Mouse (Mus musculus) thymus, adult 18-20 months (tissue): ENCODE measurements around the gene Nr2f6.
A peak's percentile ranks its signal among the peaks of the same experiment; 100 is the strongest.

Experiments used
- DNase-seq, 2 experiments: peaks; one replicate each; pipeline ENCODE4 v3.0.0; 2022; ENCODE audit warnings: mixed read lengths in 2 of 2

Nr2f6 gene

DNA sequence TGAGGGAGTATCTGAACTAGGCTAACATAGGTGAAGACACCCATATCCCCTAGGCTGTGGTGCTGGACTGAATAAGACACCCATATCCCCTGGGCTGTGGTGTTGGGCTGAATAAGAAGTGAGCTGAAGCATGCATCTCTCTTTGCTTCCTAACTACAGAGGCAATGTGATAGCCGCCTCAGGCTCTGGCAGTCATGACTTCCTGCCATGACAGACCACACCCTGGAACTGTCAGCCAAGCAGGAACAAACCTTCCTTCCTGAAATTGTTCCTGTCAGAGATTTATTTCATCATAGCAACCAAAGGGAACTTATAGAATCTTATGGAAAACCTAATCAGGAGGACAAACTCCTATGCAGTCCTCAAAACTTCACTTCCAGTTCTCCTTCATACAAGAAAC, 6.5 kb upstream of the Nr2f6 start:
- DNase-seq, result no peak

DNA sequence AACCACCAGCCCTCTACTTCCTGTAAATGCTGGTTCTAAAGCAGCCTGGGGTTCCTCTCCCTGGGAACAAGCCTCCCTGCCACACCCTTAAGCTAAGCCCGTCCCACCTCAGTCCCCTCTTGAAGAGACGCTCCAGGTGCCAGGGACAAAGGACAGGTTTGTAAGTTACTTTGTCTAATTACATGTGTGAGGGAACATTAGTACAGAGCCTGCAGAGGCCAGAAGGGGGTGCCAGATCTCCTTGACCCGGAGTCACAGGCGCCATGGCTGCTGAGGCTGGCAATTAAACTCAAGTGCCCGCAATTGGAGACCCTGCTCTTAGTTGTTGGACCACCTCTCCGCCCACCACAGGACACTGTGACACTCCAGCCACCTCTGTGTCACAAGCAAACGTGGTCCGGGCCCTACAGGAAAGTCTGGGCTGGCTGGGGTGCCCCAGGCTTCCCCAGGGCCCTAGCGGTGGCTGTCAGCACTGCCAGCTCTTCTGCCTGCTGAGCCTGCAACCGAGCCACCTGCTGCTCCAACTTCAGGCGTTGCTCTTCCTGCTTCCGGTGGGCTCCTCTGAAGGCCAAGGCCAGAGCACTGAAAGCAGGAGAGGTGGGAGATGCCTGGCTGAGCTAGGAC, 3.6 kb upstream of the Nr2f6 start:
- DNase-seq, result no peak

DNA sequence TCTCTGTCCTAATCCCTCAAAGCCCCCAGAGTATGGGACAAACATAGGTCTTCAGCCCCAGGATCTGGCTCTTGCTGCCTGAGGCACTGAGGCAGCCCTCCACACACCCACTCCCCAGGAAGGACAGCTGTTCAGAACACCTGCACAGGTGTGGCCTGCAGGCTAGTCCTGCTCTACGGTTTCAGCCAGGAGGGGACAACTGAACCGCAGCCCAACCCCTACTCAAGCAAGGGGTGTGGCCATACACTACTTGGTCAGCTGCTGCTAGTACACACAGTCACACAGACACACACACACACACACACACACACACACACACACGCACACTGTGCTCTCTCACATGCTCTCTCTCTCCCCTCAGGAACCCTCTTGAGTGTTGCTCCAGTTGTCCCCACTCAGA, 2.1 kb upstream of the Nr2f6 start:
- no peak for DNase-seq

DNA sequence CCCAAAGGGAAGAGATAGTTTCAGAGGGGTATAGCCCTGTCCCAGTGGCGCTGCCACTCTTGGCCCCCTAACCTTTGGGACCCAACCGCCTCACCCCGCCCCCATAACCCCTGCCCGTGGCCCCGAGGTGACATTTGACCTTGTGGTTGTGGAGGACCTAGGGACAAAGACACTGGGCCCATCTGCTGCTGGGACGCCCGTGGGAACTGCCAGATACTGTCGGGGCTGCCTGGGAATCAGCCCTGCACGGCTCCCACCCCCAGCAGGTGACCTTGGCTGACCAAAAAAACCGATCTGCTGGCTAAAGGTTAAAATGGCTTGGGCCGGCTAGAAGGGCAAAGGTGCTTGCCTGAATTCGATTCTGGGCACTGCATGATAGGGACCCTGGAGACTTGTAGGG, 1.6 kb upstream of the Nr2f6 start:
- DNase-seq, result no peak

DNA sequence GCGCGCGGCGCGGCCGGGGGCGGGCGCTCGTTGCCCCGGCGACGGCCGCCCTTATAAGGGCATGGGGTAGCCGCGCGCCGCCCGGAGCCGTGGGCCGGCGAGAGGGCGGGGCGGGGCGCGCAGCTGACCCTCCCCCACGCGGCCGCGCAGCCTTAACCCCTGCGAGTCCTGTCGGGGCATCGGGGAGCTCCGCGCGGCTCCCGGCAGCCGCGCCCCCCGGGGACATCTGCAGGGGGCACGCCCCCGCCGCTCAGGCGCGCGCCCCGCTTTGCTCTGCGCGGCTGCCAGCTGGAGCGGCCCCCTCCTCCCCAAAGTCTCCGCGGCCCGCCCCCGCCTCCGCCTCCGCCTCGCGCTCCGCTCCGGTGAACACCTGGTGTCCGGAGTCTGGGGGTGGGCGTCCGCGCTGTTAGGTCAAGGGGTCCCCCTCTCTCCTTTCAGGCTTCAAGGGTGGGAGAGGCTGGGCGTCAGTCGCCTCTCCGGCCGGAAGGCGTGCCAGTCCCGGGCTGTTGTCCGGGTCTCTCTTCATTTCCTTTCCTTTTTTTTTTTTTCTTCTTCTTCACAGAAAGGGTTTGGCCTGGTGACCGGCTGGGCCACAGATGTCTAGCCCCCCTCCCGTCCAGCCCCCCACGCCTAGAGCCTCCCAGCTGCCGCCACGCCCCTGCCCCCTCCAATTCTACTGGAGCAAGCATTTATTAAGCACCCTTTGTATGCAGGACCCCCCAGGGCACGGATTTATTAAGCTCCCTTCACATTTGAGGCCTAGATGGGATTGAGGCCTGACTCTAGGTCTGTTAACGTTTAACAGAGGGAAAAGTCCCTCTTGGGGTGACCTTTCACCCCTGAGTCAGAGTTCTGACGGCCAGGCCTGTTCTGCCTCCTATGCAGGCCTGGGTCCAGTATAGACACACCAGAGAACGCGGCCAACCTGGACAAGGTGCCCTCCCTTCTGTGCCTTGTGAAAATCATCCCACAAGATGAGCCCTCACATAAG, 506 bp upstream of the Nr2f6 start:
- DNase-seq, result peak; percentile 57 to 65

DNA sequence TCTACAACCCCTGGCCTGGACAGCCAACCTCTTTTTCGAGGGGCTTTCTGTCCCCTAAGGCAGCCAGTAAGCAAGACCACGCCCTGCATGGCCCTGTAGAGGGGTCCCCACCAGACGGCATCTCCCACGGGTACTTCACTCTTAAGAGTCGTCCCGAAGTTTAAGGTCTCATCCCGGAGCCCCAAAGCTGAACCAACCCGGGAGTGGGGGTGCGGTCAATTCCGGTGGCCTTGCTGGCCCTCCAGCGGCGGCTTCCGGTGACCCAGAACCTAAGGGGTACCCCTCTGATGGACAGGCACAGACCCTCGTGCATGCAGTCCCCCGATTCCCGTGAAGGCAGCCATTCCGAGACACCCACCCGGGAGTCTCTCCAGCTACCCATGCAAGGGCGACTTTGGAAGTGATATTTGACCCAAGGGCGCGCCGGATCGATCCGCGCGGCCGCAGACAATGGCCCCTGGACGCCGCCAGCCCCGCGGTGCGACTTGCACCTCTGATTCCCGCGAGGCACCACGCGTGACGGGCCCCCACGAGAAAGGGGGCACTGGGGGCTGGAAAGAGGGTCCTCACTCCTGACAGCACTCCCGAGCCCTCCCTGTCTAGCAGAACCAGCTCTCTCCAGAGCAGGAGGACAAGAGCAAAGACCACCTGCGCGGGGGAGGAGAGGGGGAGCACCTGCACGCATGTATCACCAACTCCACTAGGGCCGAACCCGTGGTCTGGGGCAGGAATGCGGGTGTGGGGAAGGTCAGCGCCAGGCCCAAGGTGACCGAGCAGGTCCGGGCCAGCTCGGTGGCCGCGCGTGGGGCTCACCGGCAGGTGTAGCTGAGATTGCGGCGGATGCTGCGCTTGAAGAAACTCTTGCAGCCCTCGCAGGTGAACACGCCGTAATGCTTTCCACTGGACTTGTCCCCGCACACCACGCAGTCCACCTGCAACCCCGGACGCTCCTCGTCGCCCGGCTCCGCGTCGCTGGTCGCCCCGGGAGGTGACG, 1.3 kb downstream of the Nr2f6 start:
- no peak for DNase-seq

DNA sequence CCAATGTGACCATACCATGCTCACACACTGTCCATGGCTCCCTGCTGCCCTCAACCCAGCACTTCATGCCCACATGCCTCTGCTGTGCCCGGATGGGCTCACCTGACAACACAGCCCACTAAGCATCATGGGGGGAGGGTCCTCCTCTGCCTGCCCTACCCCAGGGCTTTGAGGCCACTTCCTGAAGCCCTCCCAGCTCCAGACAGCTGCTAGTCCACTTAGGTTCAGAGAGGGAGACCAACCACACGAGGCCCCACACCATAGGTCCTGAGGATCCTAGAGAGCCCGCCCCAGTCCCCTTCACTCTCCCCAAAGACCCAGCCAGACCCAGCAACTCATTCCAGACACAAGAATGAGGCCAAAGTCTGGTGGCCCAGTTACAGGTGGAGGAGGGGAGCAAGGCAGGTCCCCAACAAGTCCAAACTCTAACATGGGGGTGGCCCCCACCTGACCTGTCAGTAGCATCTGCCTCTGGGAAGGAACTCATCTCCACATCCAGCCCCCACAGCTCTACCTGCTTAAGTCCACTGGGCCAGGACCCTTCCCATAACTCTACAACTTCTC, 2.2 kb downstream of the Nr2f6 start:
- DNase-seq, result no peak

DNA sequence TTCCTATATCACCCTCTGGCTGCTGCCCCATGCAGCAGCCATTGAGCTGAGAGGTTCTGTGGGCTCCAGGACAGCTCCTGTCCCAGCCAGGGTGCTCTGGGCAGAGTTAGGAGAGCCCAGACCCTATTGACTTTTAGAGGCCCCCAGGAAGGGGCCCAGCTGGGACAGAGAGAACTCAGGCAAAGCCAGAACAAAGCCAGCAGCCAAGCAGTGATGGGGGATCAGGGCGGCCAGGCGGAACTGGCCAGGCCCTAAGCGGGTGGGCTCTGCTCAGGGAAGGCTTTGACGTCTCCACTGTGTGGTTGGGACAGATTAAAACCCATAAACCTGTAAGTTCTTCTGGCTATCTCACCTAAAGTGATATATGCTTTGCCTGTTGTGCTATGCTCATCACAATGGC, 2.8 kb downstream of the Nr2f6 start:
- no peak for DNase-seq

DNA sequence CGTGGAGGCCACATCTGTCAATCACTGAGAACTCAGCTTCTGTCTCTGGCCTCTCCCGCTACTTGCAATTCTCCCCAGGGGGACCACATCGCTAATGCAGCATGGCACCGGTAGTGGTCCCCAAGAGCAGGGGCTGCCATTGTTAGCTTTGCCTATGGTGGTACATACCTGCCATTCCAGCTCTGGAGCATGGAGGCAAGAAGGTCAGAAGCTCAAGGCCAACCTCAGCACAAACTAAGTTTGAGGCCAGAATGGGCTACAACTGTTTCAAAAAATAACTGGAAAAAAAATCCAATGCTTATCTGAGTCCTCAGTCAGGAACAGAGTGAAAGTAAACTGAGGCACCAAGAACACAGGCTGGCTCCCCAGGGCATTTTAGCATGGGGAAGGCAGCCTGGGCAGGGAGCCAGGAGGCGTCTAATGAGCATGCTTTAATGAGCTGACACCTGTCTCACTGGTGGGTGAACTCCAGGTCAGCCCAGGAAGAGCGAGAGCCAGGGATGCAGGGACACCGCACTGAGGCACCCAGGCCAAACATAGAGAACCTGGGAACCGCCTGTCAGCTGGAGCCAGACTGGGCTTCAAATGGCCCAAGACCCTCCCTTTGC, 5.2 kb downstream of the Nr2f6 start:
- no peak for DNase-seq

DNA sequence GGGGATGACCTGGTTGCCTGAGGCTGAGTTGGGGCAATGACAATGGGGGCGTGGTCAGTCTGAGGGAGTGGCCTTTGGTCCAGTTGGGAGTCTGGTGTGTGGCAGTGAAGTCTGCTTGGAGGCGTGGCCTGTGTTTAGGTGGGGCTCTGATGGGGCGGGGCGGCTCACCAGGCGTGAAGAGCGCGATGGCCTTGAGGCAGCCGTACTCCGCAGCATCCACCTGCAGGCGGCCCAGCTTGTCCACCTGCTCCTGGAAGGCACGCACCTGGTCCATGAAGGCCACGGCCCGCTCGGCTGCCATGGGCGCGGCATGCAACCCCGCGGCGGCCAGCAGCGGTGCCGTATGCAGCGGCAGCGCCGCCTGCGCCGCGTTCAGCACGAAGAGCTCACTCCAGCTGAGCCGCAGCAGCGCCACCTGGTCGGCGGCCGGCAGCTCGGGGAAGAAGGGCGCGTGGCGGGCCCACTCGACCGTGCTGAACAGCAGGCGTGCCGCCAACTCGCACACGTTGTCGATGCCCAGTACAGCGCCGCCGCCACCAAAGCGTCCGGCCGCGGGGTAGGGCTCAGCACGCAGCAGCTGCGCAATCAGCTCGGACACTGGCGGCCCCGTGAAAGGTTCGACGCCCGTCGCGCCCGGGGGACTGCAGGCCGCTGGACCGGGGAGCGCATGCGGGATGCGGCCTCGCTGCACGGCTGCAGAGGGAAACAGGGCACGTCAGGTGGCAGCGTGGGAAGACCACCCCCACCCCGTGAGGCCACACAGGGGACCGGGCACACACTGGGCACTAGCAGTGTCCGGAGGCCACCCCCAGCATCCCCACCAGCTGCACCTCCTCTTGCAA, 6.0 kb downstream of the Nr2f6 start:
- peak in 1 of 2 experiments; percentile 56 for DNase-seq

DNA sequence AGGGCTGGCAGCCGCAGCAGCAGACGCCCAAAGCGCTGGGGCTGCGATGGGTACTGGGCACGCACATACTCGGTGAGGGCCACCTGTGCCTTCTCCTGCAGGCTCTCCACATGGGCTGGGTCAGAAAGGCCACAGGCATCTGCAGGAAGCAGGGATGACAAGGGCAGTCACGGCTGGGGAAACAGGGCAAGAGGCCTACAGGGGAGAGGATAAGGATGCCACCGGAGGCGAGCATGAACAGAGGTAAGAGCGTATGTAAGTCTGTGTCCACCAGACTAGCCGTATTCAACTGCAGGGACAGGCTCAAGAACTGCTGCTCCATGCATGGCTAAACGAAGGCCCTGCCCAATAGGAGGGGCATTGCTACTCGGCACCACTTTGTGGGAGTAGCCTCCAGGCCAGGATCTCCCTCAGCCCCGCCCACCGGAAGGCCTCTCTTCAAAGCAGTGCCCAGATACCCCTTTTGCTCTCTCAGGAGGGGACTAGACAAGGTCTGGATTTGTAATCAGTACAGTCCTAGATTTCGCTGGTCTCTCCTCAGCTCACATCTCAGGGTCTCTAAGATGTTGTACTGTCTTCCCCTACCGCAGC, 7.0 kb downstream of the Nr2f6 start:
- DNase-seq, result no peak

DNA sequence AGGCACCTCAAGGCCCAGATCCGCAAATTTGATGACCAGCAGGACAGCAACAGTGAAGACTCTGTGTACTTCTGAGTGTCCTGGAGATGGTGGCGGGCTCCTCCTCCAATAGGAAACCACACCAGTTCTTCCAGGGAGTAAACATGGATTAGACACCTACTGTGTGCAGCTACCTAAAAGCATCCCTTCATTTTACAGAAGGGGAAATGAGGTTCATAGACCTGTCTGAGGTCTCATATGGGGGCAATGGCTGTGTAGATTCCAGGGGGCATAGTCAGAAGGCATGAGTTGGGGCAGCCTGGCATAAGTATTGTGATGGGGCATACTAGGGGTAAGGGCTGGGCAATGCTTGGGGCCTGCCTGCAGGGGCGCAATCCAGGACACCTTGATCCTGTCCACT, 8.8 kb downstream of the Nr2f6 start:
- no peak for DNase-seq

DNA sequence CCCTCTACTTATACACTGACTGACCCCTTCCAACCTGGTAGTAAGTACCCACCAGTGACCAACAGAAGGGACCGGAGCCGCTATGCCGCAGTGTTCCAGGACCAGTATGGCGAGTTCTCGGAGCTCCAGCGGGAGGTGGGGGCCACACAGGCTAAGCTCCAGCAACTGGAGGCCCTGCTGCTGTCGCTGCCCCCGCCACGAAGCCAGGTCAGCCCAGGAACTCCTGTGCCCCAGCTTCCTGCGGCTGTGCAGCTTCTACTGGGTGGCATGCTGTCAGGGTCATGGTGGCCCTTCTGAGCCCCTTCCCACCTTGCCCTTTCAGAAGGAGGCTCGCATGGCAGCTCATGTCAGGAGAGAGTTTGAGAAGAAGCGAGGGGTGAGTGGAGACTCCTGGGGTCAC, 9.3 kb downstream of the Nr2f6 start:
- no peak for DNase-seq

DNA sequence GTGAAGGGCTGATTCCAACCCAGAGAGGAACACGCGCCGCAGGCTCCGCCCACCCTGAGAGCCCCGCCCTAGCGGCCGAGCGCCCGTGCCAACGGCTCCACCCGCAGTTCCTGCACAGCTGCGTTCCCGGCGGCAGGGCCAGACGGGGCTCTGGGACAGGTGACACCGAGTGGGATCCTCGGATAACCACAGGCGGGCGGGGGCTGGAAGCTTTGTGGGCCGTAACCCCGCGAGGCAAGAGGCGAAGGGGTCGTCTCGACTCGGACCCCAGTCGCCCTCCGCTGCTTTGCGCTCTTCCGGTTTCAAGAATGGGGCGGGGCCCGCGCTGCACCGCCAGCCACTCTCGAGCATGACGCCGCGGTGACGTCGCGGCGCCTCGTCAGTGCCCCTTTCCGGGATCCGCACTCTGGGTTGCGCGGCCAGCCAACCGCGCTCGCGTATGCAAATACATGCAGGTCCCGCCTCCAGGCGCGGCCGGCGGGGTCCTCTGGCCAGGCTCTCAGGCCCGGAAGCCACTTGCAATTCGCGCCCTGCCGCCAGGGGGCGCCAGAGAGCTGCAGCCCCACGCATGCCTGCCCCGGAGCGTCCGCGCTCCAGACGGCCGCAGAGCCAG, 10.4 kb downstream of the Nr2f6 start, which contains the start of gene Ocel1:
Gene Ocel1, plus strand, starts transcription at position 63 of the 613 bp plus-strand sequence.
- peak; percentile 97 for DNase-seq

DNA sequence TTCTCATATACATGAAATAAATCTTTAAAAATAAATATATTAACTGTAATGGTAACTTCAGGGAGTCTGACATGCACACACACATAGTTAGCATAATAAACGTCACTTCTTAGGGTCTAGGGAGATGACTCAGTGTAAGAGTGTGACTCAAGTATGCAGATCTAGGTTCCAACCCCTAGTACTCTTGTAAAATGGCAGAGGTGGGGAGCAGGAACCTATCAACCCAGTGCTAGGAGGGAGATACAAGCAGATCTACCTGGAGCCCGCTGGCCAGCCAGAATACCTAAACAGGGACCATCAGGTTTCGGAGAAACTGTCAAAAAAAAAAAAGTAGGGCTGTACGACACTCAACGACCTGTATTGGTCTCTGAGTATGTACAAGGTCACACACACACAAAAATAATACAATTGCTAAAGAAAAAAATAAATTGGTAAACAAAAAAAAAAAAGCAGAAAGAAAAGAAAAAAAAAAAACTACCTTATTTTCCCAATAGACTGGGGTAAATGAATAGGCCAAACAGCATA, 11.0 kb downstream of the Nr2f6 start:
- no peak for DNase-seq

DNA sequence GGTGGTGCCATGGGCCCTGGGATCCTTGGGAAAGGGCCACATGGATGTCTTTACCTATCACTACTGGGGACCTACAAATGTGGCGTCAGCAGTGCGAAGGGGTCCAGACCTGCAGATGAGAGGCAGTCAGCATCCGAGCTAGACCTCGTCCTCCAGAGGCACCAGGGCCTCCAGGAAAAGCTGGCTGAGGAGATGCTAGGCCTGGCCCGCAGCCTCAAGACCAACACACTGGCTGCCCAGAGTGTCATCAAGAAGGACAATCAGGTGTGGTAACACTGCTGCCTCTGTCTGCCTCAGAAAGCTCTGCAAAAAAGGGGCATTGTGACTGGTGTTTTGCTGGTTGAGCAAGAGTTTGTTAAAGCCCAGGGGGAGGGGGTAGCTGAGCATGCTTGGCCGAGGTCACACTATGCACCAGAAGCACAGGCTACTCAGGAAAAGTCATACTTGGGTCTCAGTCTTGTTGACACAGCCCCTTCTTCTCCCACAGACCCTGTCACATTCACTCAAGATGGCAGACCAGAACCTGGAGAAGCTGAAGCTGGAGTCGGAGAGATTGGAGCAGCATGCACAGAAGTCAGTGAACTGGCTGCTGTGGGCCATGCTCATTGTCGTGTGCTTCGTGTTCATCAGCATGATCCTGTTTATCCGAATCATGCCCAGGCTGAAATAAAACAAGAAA, 12.6 kb downstream of the Nr2f6 start:
- no peak for DNase-seq

DNA sequence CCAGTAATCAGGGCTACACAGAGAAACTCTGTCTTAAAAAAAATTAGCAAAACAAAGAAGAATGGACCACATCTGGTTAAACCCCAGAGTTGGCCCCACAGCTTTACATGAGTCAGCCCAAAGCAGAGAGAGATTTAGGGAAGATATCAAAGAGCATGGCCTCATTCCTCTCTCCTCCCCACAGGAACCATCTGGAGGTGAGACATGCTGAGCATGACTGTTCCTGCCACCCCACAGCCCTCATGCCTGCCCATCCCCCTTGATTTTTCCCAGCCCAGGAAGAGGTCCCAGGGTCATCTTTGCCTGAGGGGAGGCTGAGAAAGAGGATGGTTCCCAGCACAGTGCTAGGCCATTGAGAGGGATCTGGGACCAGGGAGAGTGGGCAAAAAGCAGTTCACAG, 13.4 kb downstream of the Nr2f6 start:
- DNase-seq, result no peak

DNA sequence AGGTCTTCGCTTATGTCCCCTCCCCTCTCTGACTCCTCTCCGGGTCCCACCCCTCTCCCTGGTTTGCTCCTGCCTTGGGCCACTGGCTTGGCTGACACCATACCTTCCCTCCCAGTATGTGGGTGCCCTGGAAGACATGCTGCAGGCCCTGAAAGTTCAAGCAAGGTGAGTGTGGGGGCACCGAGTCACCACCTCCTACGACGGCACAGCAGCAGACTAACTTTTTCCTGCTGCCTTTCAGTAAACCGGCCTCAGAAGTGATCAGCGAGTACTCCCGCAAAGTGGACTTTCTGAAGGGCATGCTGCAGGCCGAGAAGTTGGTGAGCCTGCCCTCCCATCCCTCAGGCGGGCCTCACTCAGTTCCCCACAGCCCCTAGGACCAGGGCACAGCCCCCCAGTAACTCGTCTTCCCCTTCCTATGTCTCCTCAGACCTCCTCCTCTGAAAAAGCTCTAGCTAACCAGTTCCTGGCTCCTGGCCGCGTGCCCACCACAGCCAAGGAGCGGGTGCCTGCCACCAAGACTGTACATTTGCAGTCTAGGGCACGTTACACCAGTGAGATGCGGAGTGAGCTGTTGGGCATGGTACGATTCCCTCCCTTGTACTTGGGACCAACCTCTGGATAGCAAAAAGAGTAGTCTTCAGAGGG, 14.1 kb downstream of the Nr2f6 start:
- no peak for DNase-seq
